Mouse (Mus musculus) cortical plate, adult 2 months (tissue): ENCODE results near the gene Rgs3.

Experiments
- CTCF ChIP-seq: fragments of 200-500 bp; IDR thresholded peaks from 2 replicates; pipeline ENCODE4 v1.5.1; 2011; ENCODE audit warnings: mild to moderate bottlenecking, control low read depth, low read length; ENCODE audit not compliant: insufficient read depth; ENCODE audit errors: extremely low read depth
- POLR2A ChIP-seq: fragments of 200-500 bp; IDR thresholded peaks from 2 replicates; pipeline ENCODE4 v1.6.1; 2011; ENCODE audit warnings: mild to moderate bottlenecking, low read length, control low read depth; ENCODE audit not compliant: insufficient read depth; ENCODE audit errors: extremely low read depth

- no peak for TF ChIP-seq CTCF
- no peak for TF ChIP-seq POLR2A
Measured at GRCm38 (mm10) chr4:62709448-62709847, 149.8 kb downstream of the Rgs3 start.
